Mouse (Mus musculus) cerebellum, postnatal 4 days (tissue): ENCODE data around the gene Hsd11b2.

Experiments
- DNase-seq, 2 experiments: peaks; one replicate each; pipeline ENCODE4 v3.0.0; 2022; ENCODE audit warnings: low spot score in 2 of 2, mixed read lengths in 1 of 2

The Hsd11b2 gene

DNA sequence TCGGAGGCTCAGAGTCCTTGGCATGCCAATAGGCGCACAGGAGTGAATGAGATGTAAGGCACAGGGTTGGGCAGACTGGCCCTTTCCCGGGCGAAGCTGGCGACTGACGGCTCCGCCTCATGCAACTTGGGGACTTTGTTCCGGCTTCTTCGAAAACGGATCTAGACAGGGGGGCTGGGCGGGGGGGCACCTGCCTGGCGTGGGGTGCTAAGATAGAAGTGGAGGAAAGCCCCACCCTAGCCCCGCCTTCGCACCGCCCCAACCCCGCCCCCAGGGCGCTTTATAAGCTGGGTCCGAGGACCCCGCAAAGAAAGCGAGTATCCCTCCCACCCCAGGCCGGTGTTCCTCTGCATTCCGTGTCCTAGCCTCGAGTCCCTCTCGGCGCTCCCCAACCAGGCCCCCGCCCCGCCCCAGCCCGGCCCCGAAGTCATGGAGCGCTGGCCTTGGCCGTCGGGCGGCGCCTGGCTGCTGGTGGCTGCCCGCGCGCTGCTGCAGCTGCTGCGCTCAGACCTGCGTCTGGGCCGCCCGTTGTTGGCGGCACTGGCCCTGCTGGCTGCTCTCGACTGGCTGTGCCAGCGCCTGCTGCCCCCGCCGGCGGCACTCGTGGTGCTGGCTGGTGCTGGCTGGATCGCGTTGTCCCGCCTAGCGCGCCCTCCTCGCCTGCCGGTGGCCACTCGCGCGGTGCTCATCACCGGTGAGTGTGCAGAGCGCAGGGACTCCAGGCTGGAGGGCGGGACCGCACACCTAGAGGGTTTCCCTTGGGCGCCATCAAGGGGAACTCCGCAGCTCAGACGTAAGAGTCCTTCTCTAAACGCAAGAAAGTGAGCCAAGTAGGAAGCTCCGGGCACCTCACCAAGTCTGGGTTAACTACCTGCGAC lies at the start of gene Hsd11b2:
Gene Hsd11b2, plus strand, starts transcription at position 320 of the 878 bp plus-strand sequence.
- DNase-seq, result peak in 1 of 2 experiments; percentile 62

GRCm38 (mm10) chr8:105469041-105469695 lies 49.4 kb upstream of the Hsd11b2 start:
- DNase-seq, result peak in 1 of 2 experiments; percentile 59

DNA sequence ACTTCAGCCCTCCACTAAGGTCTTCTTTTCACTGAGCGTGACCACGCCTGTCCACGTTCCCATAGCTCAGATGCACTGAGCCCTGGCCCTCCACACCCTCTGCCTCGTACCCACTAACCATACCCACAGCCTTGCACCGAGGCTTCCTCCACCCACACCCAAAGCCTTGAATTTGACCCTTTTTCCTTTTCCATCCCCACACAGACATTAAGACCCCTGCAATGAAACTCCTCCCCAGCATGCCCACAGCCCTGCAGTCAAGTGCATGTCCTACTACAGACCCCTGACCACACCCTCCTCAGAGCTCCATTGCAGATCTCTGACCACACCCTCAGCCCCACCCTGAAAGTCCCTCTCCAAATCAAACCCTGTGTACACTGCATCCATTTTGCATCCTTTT lies 48.7 kb upstream of the Hsd11b2 start:
- DNase-seq, result no peak

DNA sequence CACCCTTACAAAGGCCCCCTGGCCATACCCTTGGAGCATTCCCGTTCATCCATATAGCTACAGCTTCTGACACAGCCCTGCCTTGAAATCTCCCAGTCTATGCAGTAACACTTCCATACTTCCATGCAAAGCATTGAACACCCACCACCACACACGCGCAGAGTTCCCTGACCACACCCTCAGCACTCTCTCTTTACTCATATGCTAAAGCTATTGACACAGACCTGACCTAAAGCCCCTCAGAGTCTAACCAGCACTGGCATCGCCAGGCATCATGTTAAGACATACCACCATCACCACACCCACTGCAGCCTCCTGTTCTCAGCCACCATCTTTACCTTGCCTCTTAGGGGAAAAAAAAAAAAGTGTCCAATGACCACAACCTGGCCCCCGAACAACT lies 48.3 kb upstream of the Hsd11b2 start:
- no peak for DNase-seq

DNA sequence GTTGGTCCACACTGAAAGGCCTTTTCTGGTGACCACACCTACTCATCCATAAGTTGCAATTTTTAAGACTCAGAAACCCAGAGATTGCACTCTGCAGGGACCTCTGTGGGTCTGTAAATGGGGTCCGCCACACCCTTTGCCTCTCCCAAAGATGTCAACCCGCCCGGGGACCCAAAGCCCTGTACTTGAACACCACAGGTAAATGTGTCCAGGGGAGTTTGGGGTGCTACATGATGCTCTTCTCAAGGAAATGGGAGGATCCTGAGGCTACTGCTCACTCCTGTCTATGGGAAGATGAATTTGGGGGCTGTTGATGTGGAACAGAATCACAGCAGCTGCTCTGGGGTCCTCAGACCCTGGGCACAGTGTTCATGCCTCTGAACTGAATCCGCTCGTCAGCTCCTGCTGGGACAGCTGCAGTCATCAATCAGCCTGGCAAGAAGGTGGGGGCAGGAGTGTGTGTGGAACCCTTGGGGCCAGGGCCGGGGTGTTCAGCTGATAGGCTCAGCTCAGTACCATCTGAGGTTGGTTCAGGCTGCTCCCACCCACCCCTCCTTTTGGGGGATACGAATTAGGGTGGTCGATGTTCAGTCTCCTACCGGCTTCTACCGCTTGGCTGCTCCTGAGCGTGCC lies 47.8 kb upstream of the Hsd11b2 start:
- no peak for DNase-seq

GRCm38 (mm10) chr8:105471314-105472015 lies 47.1 kb upstream of the Hsd11b2 start, which contains the start of gene Tppp3:
TSS of gene Tppp3 (minus strand) at chr8:105471526.
- DNase-seq, result peak; percentile 74 to 86

GRCm38 (mm10) chr8:105472414-105472932 lies 46.1 kb upstream of the Hsd11b2 start:
- no peak for DNase-seq

GRCm38 (mm10) chr8:105472983-105473382 lies 45.6 kb upstream of the Hsd11b2 start:
- no peak for DNase-seq

GRCm38 (mm10) chr8:105473816-105474606 lies 44.5 kb upstream of the Hsd11b2 start:
- DNase-seq, result no peak

GRCm38 (mm10) chr8:105474680-105475079 lies 43.9 kb upstream of the Hsd11b2 start:
- no peak for DNase-seq

DNA sequence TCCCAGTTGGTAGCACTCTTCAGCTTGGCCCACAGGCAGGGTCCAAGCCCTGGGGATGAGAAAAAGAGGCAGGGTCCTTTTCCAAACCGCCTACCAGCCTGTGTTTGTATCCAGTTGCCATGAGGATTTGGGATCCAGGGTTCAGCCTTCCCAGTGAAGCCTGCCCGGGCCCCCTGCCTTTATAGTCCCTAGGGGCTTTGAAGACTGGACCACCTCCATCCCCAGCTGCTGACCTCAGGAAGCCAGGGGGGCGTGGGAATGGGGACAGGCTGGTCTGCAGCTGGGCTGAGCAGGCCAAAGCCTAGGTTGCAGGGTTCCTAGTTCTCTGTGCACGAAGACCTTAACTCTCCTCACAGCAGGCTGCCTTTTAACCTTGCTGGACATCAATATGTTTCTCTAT lies 43.3 kb upstream of the Hsd11b2 start:
- no peak for DNase-seq

DNA sequence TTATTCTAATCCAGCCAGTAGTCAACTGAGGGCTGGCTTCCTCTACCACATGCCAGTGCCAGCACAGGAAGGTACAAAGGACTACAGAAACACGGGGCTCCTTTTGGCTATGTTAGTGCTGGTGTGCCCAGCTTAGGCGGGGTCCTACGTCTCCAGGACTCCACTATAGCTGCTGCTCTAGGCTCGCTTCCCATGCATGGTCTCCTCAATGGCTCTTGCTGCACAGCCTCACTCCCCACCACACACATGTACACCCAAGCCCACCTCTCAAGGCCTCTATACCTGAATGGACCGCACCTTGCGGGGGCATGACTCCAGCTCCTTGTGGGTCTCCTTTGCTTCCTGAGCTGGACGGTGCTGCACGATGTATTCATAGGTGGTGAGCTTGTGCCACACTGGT lies 42.8 kb upstream of the Hsd11b2 start:
- DNase-seq, result no peak

DNA sequence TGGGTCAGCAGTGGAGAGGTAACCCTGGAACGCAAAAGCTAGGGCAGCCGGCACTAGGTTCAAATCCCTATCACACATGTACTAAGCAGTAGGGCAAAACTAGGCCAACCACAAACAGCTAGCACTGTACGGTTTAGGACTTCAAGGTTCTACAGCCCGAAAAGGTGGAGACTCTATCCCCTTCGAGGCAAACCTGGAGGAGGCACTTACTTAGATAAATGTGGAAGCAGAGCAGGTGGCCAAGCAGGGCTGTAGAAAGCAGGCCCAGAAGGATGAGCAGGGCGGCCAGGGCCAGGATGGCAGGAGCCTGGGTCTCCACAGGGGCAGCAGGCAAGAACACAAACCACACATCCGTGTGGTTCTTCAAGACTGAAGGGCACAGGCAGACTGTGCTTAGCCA lies 42.4 kb upstream of the Hsd11b2 start:
- no peak for DNase-seq

GRCm38 (mm10) chr8:105476628-105477413 lies 41.7 kb upstream of the Hsd11b2 start:
- peak in 1 of 2 experiments; percentile 71 for DNase-seq

GRCm38 (mm10) chr8:105477792-105478191 lies 40.8 kb upstream of the Hsd11b2 start:
- DNase-seq, result no peak

DNA sequence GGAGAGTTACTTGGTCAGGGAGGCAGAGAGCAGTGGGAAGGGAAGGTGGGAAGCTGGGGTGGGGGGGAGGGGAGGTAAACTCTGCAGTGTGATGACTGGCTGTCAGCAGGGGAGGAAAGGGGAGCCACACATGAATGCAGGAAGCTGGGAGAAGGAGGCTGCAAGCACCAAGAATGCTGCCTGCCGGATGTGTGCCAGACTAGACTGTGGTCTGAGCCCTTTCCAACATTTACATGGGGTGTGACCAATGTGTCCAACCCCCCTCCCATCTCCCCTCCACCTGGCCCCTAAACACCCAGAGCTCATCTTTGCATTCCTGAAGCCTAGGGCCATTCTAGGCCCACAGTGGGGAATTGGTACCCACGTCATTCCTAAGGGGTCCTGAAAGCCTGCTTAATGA lies 37.5 kb upstream of the Hsd11b2 start:
- no peak for DNase-seq

DNA sequence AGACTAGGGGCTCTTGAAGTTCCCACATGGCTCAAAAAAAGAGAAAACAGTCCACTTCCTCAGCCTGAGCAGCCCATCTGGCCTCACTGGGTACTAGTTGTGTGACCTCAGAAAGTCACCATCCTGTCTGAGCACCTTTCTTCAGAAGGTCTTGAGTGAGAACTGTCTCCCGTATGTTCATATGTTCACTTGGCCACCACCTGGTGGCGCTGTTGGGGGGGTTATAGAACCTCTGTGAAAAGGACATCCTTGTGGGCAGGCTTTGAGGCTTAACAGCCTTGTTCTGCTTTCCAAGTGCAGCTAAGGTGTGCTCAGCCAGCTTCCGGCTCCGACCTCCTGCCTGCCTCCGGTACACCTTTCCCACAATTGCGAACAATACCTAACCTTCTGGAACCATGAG lies 37.1 kb upstream of the Hsd11b2 start:
- DNase-seq, result no peak

DNA sequence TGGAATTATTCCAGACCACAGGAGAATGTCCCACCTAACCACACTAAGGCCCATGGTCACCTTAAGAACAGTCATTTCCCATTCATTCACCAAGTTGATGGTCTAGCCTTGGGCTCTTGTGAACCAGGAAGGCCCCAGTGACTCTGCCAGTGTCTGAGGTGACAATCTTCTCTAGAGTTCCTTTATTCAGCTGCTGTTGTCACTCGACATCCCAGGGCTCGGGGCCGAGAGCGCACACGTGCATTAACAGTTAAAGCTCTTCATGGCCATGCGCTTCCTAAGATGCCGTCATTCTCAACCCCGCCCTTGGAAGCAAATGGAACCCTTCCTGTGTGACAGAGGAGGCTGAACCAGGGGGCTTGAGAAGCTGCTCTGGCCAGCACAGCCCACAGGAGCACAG lies 36.4 kb upstream of the Hsd11b2 start:
- no peak for DNase-seq

- peak in 1 of 2 experiments; percentile 70 for DNase-seq
These were observed 35.1 kb upstream of the Hsd11b2 start for GRCm38 (mm10) chr8:105483212-105484029.
